Mouse (Mus musculus): Measurements from ENCODE around the gene Pfdn2.

DNA sequence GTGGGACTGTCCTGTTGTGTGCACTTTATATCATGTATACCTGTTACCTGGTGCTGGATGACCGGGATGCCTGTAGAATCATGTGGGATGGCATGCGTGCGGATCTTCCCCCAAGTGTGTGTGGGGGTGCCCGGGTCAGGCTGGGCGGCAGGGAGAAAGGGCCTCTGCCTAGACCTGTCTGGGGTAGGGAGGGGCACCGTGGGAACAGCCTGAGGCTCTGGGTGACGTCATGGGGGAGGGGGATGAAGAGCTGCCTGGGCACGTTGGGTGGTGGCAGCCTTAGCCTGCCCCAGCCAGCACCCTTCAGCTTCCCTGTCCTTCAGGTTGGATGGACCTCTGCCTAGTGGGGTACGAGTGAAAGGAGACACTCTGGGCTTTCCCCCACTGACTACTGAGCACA is 38.9 kb downstream of the Pfdn2 start:
- no peak for TF ChIP-seq CTCF (conservative IDR thresholded peaks at IDR 0.05; ENCODE audit: low read length)
- TF ChIP-seq POU5F1 (IDR thresholded peaks at IDR 0.05; ENCODE audit: borderline replicate concordance, low read length): no peak
